Mouse (Mus musculus) skeletal muscle tissue, adult 2 months (tissue): ENCODE data around the gene Efna1.

ENCODE experiments used
- DNase-seq: peaks from one replicate; pipeline ENCODE4 v3.0.0-alpha.2; 2012; ENCODE audit warnings: low read depth, low spot score

Gene Efna1

GRCm38 (mm10) chr3:89280606-89281511 lies at the start of gene Efna1:
Gene Efna1 (minus strand): TSS chr3:89281142.
- DNase-seq: peak; percentile 43

- no peak for DNase-seq
Observed at GRCm38 (mm10) chr3:89330346-89330745, 49.4 kb upstream of the Efna1 start.

- DNase-seq: no peak
Observed at GRCm38 (mm10) chr3:89328623-89329022, 47.7 kb upstream of the Efna1 start.

- no peak for DNase-seq
Observed at GRCm38 (mm10) chr3:89327371-89327870, 46.5 kb upstream of the Efna1 start.

GRCm38 (mm10) chr3:89325882-89326281 lies 44.9 kb upstream of the Efna1 start:
- no peak for DNase-seq

- no peak for DNase-seq
Observed at GRCm38 (mm10) chr3:89322514-89323165, 41.7 kb upstream of the Efna1 start, which contains the start of gene Efna3. Gene Efna3 (minus strand): TSS chr3:89322965.

GRCm38 (mm10) chr3:89322131-89322500 lies 41.2 kb upstream of the Efna1 start:
- DNase-seq: no peak

- DNase-seq: no peak
Observed at GRCm38 (mm10) chr3:89321183-89322130, 40.5 kb upstream of the Efna1 start.

GRCm38 (mm10) chr3:89320581-89321182 lies 39.7 kb upstream of the Efna1 start:
- DNase-seq: no peak

- no peak for DNase-seq
Observed at GRCm38 (mm10) chr3:89319591-89320350, 38.8 kb upstream of the Efna1 start.

GRCm38 (mm10) chr3:89318971-89319590 lies 38.1 kb upstream of the Efna1 start:
- DNase-seq: no peak

- DNase-seq: no peak
Observed at GRCm38 (mm10) chr3:89318316-89318715, 37.4 kb upstream of the Efna1 start.

- DNase-seq: no peak
Observed at GRCm38 (mm10) chr3:89317246-89317645, 36.3 kb upstream of the Efna1 start.

GRCm38 (mm10) chr3:89316833-89317232 lies 35.9 kb upstream of the Efna1 start:
- peak; percentile 67 for DNase-seq

- no peak for DNase-seq
Observed at GRCm38 (mm10) chr3:89315930-89316831, 35.2 kb upstream of the Efna1 start.

- peak; percentile 52 for DNase-seq
Observed at GRCm38 (mm10) chr3:89315195-89315929, 34.4 kb upstream of the Efna1 start.

GRCm38 (mm10) chr3:89314791-89315190 lies 33.8 kb upstream of the Efna1 start:
- DNase-seq: no peak

GRCm38 (mm10) chr3:89314340-89314739 lies 33.4 kb upstream of the Efna1 start:
- DNase-seq: no peak
